Mouse (Mus musculus): Measurements from ENCODE around the gene Sp3. TPM values are rescaled to one million over a fixed set of nuclear protein-coding genes. Genes with fewer than 3 reads are reported as not detected.

The Sp3 gene
- polyA plus RNA-seq, 1 experiment from 2014 or later, result 48.9 TPM

DNA sequence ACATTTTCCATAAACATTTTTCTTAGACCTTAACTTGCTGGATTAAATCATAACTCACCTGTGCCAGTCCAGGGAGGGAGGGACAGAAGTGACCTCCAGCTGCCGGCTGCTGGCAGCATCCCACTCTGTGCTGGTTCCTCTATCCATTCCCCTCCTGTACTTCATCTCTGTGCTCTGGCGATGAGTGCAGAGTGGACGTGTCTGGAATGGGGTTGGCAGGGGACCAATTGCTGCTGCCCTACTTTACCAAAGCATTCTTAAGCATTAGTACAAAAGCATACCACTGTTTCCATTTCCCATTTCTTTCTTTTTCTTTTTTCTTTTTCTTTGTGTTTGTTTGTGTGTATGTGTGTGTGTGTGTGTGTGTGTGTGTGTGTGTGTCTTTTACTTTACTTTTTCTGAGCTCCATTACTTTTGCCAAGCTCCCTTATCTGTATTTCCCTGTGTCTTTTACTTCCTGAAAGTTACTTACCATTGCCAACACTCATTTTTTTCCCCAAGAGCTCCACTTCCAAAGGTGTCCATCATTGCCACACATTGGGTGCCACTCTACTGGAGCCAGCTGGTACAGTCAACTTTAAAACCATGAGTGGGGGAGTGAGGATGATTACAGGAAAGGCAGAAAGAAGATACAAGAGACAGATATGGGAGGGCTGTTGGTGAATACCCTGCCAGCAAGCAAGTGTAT lies 82.0 kb downstream of the Sp3 start:
- CTCF ChIA-PET, result no interaction called here
- no peak for ATAC-seq

GRCm38 (mm10) chr2:72889806-72890205 lies 90.4 kb downstream of the Sp3 start:
- DNase-seq (ENCODE audit: low read depth, low spot score) (peak; percentile 51), ATAC-seq (peak; percentile 35)
- H3K27me3 ChIP-seq, result no peaks in the 10 kb centered on the region
- in situ Hi-C loops (cut with MboI; ENCODE audit: low pct_unique_long_range_greater_than_20kb), result no loop called here
- no peak for TF ChIP-seq CTCF (IDR thresholded peaks at IDR 0.05)
- POLR2A ChIA-PET, result no interaction called here
- CTCF ChIA-PET, result interaction anchor here (1.3 kb wide), 1 partner anchor 10 kb away, joined by 3 read pairs; no protein-coding TSS in a partner anchor

More for the DNA sequence above, 82.0 kb downstream of the Sp3 start:
- H3K27me3 ChIP-seq, result no peaks in the 10 kb centered on the region
- TF ChIP-seq CTCF (IDR thresholded peaks at IDR 0.05), result no peak
- POLR2A ChIA-PET, result no interaction called here
- in situ Hi-C loops (cut with MboI; ENCODE audit: low pct_unique_long_range_greater_than_20kb), result no loop called here
- no peak for DNase-seq (ENCODE audit: low read depth, low spot score)

Other genes starting within 250 kb of the Sp3 start
- not detected for gene Gm11084, start 6.3 kb upstream of the Sp3 start, polyA plus RNA-seq (2021)
- gene Ola1, start 238.5 kb upstream of the Sp3 start, polyA plus RNA-seq (2021), result 106 TPM